Mouse (Mus musculus) midbrain, embryonic 15.5 days (tissue): ENCODE measurements around the gene Fam208b. TPM values are rescaled to one million over a fixed set of nuclear protein-coding genes. Genes with fewer than 3 reads are reported as not detected.
A peak's percentile ranks its signal among the peaks of the same experiment; 100 is the strongest.

Experiments
- ATAC-seq: fragments of 200-750 bp; cut with Nextera tagmentation; replicated peaks from 2 replicates; pipeline ENCODE4 v1.8.0; 2017; ENCODE audit warnings: moderate TSS enrichment
- H3K27ac ChIP-seq: fragments of 300-500 bp; sonication (generic); 2 replicates; pipeline ENCODE4 v1.5.1; 2015; ENCODE audit warnings: mild to moderate bottlenecking, inconsistent platforms
- H3K27me3 ChIP-seq: fragments of 300-500 bp; sonication (generic); replicated peaks from 2 replicates; pipeline ENCODE4 v1.6.1; 2015; ENCODE audit warnings: inconsistent platforms
- H3K36me3 ChIP-seq: fragments of 300-500 bp; sonication (generic); replicated peaks from 2 replicates; pipeline ENCODE4 v1.6.1; 2015; ENCODE audit warnings: inconsistent platforms
- H3K4me1 ChIP-seq: fragments of 300-500 bp; sonication (generic); 2 replicates; pipeline ENCODE4 v1.6.1; 2015; ENCODE audit warnings: inconsistent platforms
- H3K4me2 ChIP-seq: fragments of 300-500 bp; sonication (generic); 2 replicates; pipeline ENCODE4 v1.6.1; 2015; ENCODE audit warnings: inconsistent platforms, mild to moderate bottlenecking, moderate library complexity
- H3K4me3 ChIP-seq: fragments of 300-500 bp; sonication (generic); 2 replicates; pipeline ENCODE4 v1.5.1; 2015; ENCODE audit warnings: mild to moderate bottlenecking, inconsistent platforms
- H3K9ac ChIP-seq: fragments of 300-500 bp; sonication (generic); 2 replicates; pipeline ENCODE4 v1.6.1; 2015; ENCODE audit warnings: mild to moderate bottlenecking, inconsistent platforms
- H3K9me3 ChIP-seq: fragments of 300-500 bp; sonication (generic); 2 replicates; pipeline ENCODE4 v1.6.1; 2016; ENCODE audit warnings: inconsistent platforms
- WGBS: fragments of 180-500 bp; shearing (Covaris S2); methylation state at CpG from one replicate; pipeline ENCODE4 v1.1.7; 2015; ENCODE audit warnings: mixed read lengths; 5-methylcytosine and 5-hydroxymethylcytosine counted together
- polyA plus RNA-seq: library from polyadenylated mRNA; unstranded; fragments of >200 nt; fragmentation: Nextera tagmentation; extraction: Ambion mirVana; gene quantifications from 2 replicates; pipeline ENCODE4 v1.2.1, GENCODE M21; 2015

Gene Fam208b
- polyA plus RNA-seq, 1 experiment from 2014 or later: 19.3 TPM

GRCm38 (mm10) chr13:3547856-3548255 is 63.1 kb downstream of the Fam208b start:
- H3K36me3 ChIP-seq: peaks cover 10% of the 10 kb centered on the region; the same call in 1 of the 2 replicates
- H3K9me3 ChIP-seq: no peaks in the 10 kb centered on the region
- H3K4me2 ChIP-seq: no peak overlapping the region
- 91% methylated on average over 6 of the region's 6 CpGs for WGBS
- no peak overlapping the region for H3K4me3 ChIP-seq
- no peaks in the 10 kb centered on the region for H3K27me3 ChIP-seq
- H3K27ac ChIP-seq: no peak overlapping the region
- no peak for ATAC-seq
- no peak overlapping the region for H3K9ac ChIP-seq
- H3K4me1 ChIP-seq: peaks cover 4% of the 10 kb centered on the region

- Histone ChIP-seq H3K4me3 (no peak overlapping the region), H3K36me3 (peaks cover 9% of the 10 kb centered on the region; the same call in 1 of the 2 replicates), H3K9ac (no peak overlapping the region), H3K4me1 (peaks cover 8% of the 10 kb centered on the region), H3K4me2 (no peak overlapping the region), H3K27ac (no peak overlapping the region), H3K27me3 (no peaks in the 10 kb centered on the region), H3K9me3 (no peaks in the 10 kb centered on the region)
- WGBS: 90% methylated on average over 3 of the region's 3 CpGs
- no peak for ATAC-seq
Observed at GRCm38 (mm10) chr13:3547410-3547809, 63.5 kb downstream of the Fam208b start.

GRCm38 (mm10) chr13:3544925-3545324 is 66.0 kb downstream of the Fam208b start:
- no peak for ATAC-seq
- H3K9ac ChIP-seq: no peak overlapping the region
- WGBS: 81% methylated on average over 5 of the region's 5 CpGs
- H3K9me3 ChIP-seq: no peaks in the 10 kb centered on the region
- no peak overlapping the region for H3K4me2 ChIP-seq
- H3K4me1 ChIP-seq: peaks cover 30% of the 10 kb centered on the region
- no peak overlapping the region for H3K4me3 ChIP-seq
- H3K27me3 ChIP-seq: no peaks in the 10 kb centered on the region
- peaks cover under 1% of the 10 kb centered on the region; the same call in 1 of the 2 replicates for H3K36me3 ChIP-seq
- H3K27ac ChIP-seq: no peak overlapping the region

- Histone ChIP-seq H3K9ac (no peak overlapping the region), H3K27me3 (no peaks in the 10 kb centered on the region), H3K4me3 (no peak overlapping the region), H3K4me1 (peaks cover 37% of the 10 kb centered on the region), H3K36me3 (no peaks in the 10 kb centered on the region; the same call in 1 of the 2 replicates), H3K27ac (no peak overlapping the region), H3K9me3 (no peaks in the 10 kb centered on the region), H3K4me2 (no peak overlapping the region)
- ATAC-seq: no peak
- WGBS: 95% methylated on average over 4 of the region's 4 CpGs
Observed at GRCm38 (mm10) chr13:3544077-3544874, 66.6 kb downstream of the Fam208b start.

GRCm38 (mm10) chr13:3541159-3541782 is 69.6 kb downstream of the Fam208b start:
- peak overlapping the region; percentile 67 for H3K4me2 ChIP-seq
- ATAC-seq: no peak
- H3K36me3 ChIP-seq: no peaks in the 10 kb centered on the region
- WGBS: 55% methylated on average over 2 of the region's 2 CpGs
- peaks cover 43% of the 10 kb centered on the region for H3K4me1 ChIP-seq
- H3K4me3 ChIP-seq: no peak overlapping the region
- H3K9ac ChIP-seq: no peak overlapping the region
- H3K27ac ChIP-seq: 0 out of 2 replicates have a peak overlapping the region, but pooled peaks have one; percentile 60
- no peaks in the 10 kb centered on the region for H3K9me3 ChIP-seq
- no peaks in the 10 kb centered on the region for H3K27me3 ChIP-seq

- H3K4me2 ChIP-seq: peak overlapping the region; percentile 67
- no peak overlapping the region for H3K27ac ChIP-seq
- 0 out of 2 replicates have a peak overlapping the region, but pooled peaks have one; percentile 17 for H3K9ac ChIP-seq
- H3K4me3 ChIP-seq: peak overlapping the region; percentile 89
- H3K9me3 ChIP-seq: no peaks in the 10 kb centered on the region
- H3K27me3 ChIP-seq: no peaks in the 10 kb centered on the region
- H3K36me3 ChIP-seq: no peaks in the 10 kb centered on the region
- ATAC-seq: no peak
- H3K4me1 ChIP-seq: peaks cover 43% of the 10 kb centered on the region
- 17% methylated on average over 2 of the region's 2 CpGs for WGBS
Observed at GRCm38 (mm10) chr13:3540166-3540565, 70.7 kb downstream of the Fam208b start.

GRCm38 (mm10) chr13:3538969-3539562 is 71.8 kb downstream of the Fam208b start:
- Histone ChIP-seq H3K4me3 (peak overlapping the region; percentile 89), H3K27ac (peak overlapping the region; percentile 98), H3K36me3 (no peaks in the 10 kb centered on the region), H3K9ac (peak overlapping the region; percentile 94), H3K4me2 (peak overlapping the region; percentile 67), H3K4me1 (peaks cover 43% of the 10 kb centered on the region), H3K9me3 (no peaks in the 10 kb centered on the region), H3K27me3 (no peaks in the 10 kb centered on the region)
- WGBS: 3% methylated on average over 15 of the region's 15 CpGs
- ATAC-seq: no peak

GRCm38 (mm10) chr13:3538223-3538968 is 72.5 kb downstream of the Fam208b start:
- H3K9ac ChIP-seq: peak overlapping the region; percentile 94
- no peaks in the 10 kb centered on the region for H3K9me3 ChIP-seq
- H3K27me3 ChIP-seq: no peaks in the 10 kb centered on the region
- peak; percentile 65 for ATAC-seq
- WGBS: under 1% methylated on average over 59 of the region's 59 CpGs
- peaks cover 43% of the 10 kb centered on the region for H3K4me1 ChIP-seq
- H3K4me2 ChIP-seq: peak overlapping the region; percentile 67
- H3K4me3 ChIP-seq: peak overlapping the region; percentile 89
- peak overlapping the region; percentile 98 for H3K27ac ChIP-seq
- H3K36me3 ChIP-seq: no peaks in the 10 kb centered on the region

GRCm38 (mm10) chr13:3537594-3538222 is 73.2 kb downstream of the Fam208b start, which contains the start of gene Gdi2:
Gene Gdi2, plus strand, starts transcription at chr13:3538063.
- ATAC-seq: peak; percentile 97
- H3K9ac ChIP-seq: peak within 1 kb of the TSS; percentile 94
- no peaks in the 10 kb centered on the region for H3K36me3 ChIP-seq
- H3K9me3 ChIP-seq: no peaks in the 10 kb centered on the region
- peak within 1 kb of the TSS; percentile 98 for H3K27ac ChIP-seq
- H3K4me2 ChIP-seq: peak within 1 kb of the TSS; percentile 91
- H3K4me3 ChIP-seq: peak within 1 kb of the TSS; percentile 89
- under 1% methylated on average over 41 of the region's 47 CpGs for WGBS
- H3K27me3 ChIP-seq: no peaks in the 10 kb centered on the region
- peaks cover 42% of the 10 kb centered on the region for H3K4me1 ChIP-seq

GRCm38 (mm10) chr13:3534146-3534545 is 76.8 kb downstream of the Fam208b start:
- WGBS: 93% methylated on average over 4 of the region's 4 CpGs
- Histone ChIP-seq H3K27me3 (no peaks in the 10 kb centered on the region), H3K36me3 (no peaks in the 10 kb centered on the region), H3K9ac (no peak overlapping the region), H3K4me2 (no peak overlapping the region), H3K4me3 (no peak overlapping the region), H3K27ac (no peak overlapping the region), H3K4me1 (peaks cover 9% of the 10 kb centered on the region), H3K9me3 (no peaks in the 10 kb centered on the region)
- no peak for ATAC-seq

- H3K9me3 ChIP-seq: no peaks in the 10 kb centered on the region
Observed at GRCm38 (mm10) chr13:3532451-3532850, 78.5 kb downstream of the Fam208b start.

More at GRCm38 (mm10) chr13:3532451-3532850, 78.5 kb downstream of the Fam208b start:
- no peak overlapping the region for H3K27ac ChIP-seq
- 68% methylated on average over 4 of the region's 4 CpGs for WGBS
- ATAC-seq: no peak
- no peak overlapping the region for H3K4me2 ChIP-seq
- H3K27me3 ChIP-seq: no peaks in the 10 kb centered on the region
- peaks cover 8% of the 10 kb centered on the region; the same call in 1 of the 2 replicates for H3K4me1 ChIP-seq
- H3K9ac ChIP-seq: no peak overlapping the region
- no peaks in the 10 kb centered on the region for H3K36me3 ChIP-seq
- H3K4me3 ChIP-seq: no peak overlapping the region
